Mouse (Mus musculus): ENCODE measurements around the gene Traf1. TPM values are rescaled to one million over a fixed set of nuclear protein-coding genes. Genes with fewer than 3 reads are reported as not detected.

The Traf1 gene
- polyA plus RNA-seq, 1 experiment, result 1.4 TPM

DNA sequence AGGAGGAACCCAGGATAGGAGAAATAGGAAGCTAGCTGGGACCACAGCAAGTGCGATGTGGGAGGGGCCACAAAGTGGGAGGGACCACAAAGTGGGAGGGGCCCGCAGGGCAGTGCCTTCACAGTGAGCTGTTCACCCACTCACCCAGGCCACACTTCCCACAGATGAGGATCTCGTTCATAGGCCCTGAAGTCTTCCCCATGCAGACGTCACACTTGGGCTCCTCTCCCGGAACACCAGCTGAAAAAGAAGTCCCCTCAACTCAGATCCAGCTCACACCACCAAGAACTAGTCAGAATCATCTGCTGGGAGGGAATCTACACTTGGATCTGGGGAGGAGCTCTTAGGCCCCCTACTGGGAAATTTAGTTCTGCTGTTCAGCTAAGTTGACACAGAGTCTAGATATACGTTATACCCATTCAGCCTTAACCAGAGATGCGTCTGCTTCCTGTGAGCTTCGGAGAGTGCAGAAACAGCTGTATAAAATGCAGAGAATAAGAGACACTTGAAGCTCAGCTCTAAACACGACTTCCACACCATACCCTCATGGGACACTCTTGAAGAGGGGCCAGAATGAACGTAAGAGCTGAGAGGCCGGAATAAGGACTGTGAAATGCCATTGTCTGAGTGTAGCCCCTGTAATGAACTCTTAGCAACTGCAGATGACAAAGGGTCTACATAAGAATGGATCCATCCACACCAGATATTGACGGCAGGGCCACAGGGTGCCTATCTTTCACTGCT lies 54.5 kb downstream of the Traf1 start:
- Histone ChIP-seq H3K27ac (ENCODE audit: insufficient read depth, low read length) (no peak overlapping the region), H3K4me1 (ENCODE audit: control insufficient read depth, insufficient read depth, low read length) (no peaks in the 10 kb centered on the region), H3K4me3 (ENCODE audit: insufficient read depth, low read length) (no peak overlapping the region)
- TF ChIP-seq POLR2A (IDR thresholded peaks at IDR 0.05; ENCODE audit: extremely low read depth, insufficient read depth, low read length), result no peak
- no peak for TF ChIP-seq CTCF (IDR thresholded peaks at IDR 0.05; ENCODE audit: extremely low read depth, insufficient read depth, low read length)

DNA sequence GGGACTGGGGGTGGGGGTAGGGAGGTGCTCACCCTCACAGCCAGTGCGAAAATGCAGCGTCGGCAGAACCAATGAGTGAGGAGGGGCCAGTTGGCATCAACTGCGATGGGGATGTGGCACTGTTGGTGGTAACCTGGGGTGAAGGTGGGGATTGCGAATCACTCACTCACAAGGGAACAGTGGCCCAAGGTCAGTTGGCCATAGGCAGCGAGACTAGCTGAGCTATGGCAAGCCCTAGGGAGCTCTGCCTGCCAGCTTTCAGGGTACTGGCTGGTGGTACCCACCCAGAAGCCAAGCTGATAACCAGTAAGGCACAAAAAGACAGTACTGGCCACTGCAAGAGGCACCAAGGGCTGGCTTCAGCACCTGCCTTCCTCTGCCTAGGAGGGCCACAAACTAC lies 55.1 kb downstream of the Traf1 start:
- TF ChIP-seq POLR2A (IDR thresholded peaks at IDR 0.05; ENCODE audit: extremely low read depth, insufficient read depth, low read length) (no peak), CTCF (IDR thresholded peaks at IDR 0.05; ENCODE audit: extremely low read depth, insufficient read depth, low read length) (no peak)
- Histone ChIP-seq H3K4me3 (ENCODE audit: insufficient read depth, low read length) (no peak overlapping the region), H3K4me1 (ENCODE audit: control insufficient read depth, insufficient read depth, low read length) (no peaks in the 10 kb centered on the region), H3K27ac (ENCODE audit: insufficient read depth, low read length) (no peak overlapping the region)

DNA sequence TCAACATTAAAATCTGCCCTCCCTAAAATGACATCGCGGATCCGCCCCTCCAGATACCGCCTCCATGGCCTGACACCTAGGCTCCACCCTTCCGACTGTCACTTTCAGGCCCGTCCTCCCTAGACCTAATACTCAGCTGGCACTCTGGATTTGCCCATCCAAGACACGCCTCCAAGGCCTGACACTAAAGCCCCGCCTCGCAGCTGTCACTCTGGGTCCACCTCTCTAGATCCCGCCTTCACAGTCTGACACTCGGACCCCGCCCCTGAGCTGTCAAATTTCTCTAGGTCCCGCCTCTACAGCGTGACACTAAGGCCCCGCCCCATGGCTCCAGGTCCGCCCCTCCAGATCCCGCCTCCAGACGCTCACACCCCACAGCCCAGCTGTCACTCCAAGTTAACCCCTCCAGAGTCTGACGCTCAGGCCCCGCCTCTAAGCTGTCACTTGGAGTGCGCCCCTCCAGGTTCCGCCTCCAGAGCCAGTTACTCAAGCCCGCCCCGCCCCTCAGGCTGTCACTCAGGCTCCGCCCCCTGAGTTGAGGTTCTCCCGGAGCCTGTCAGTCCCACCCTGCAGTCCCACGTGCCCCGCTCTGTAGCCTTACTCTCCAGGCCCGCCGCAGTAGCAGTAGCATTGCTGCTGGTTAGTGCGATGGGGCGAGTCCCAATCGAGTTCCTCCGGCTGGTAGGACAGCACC lies 56.6 kb downstream of the Traf1 start:
- TF ChIP-seq CTCF (IDR thresholded peaks at IDR 0.05; ENCODE audit: extremely low read depth, insufficient read depth, low read length), result no peak
- TF ChIP-seq POLR2A (IDR thresholded peaks at IDR 0.05; ENCODE audit: extremely low read depth, insufficient read depth, low read length), result peak; percentile 96
- H3K4me3 ChIP-seq (ENCODE audit: insufficient read depth, low read length), result peak overlapping the region; percentile 17
- no peaks in the 10 kb centered on the region for H3K4me1 ChIP-seq (ENCODE audit: control insufficient read depth, insufficient read depth, low read length)
- H3K27ac ChIP-seq (ENCODE audit: insufficient read depth, low read length), result no peak overlapping the region

DNA sequence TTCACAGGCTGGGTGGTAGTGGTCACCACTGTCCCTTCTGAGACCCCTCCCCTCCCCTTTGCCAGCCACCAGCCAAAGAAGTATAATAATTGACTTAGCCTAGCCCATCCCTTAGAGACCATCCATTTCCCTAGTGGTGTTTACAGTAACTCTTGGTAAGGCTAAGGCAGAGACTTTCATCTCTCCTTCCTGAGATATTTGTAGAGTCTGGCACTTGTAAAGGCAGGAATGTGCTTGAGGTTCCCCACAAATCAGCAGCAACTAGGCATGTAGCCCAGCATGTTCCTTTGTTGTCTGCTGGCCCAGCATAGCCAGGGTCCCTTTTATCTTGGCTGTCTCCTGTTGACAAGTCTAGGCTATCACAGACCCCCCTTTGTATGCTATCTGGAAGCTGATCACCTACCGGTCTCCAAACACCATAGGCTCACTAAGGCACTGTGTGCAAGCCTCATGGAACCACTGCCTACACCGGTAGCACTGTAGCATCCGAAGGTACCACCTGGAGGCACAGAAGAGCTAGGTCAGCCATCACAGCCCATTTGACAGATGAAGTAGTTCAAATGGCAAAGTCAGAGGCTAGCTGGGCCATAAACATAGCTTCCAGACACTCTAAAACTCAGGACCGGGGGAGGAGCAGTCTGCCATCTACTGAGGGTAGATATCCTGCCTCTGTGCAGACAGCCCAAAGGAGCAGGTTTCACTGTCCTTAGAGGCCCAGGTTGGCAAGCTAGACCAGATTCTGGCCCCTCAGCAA lies 57.7 kb downstream of the Traf1 start:
- Histone ChIP-seq H3K4me3 (ENCODE audit: insufficient read depth, low read length) (no peak overlapping the region), H3K27ac (ENCODE audit: insufficient read depth, low read length) (no peak overlapping the region), H3K4me1 (ENCODE audit: control insufficient read depth, insufficient read depth, low read length) (no peaks in the 10 kb centered on the region)
- TF ChIP-seq POLR2A (IDR thresholded peaks at IDR 0.05; ENCODE audit: extremely low read depth, insufficient read depth, low read length), result no peak

DNA sequence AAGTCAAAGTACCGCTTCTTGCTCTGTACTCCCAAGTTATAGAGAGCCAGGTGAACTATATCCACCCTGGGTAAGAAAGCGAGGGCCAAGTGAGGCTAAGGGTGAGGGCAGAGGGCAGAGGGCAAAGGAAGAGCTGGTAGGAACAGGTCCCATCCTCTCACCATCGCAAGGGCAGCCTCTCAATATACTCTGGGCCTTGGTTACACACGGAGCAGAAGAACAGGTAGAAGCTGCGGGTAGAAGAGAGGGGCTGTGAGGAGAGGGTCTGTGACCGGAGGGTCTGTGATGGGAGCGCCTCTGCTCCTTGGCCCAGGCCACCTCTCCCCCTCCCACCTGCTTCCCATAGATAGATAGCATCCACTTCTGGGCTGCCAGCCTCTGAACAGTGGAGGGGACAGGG lies 58.4 kb downstream of the Traf1 start:
- TF ChIP-seq POLR2A (IDR thresholded peaks at IDR 0.05; ENCODE audit: extremely low read depth, insufficient read depth, low read length) (no peak), CTCF (IDR thresholded peaks at IDR 0.05; ENCODE audit: extremely low read depth, insufficient read depth, low read length) (no peak)
- Histone ChIP-seq H3K27ac (ENCODE audit: insufficient read depth, low read length) (no peak overlapping the region), H3K4me3 (ENCODE audit: insufficient read depth, low read length) (no peak overlapping the region), H3K4me1 (ENCODE audit: control insufficient read depth, insufficient read depth, low read length) (no peaks in the 10 kb centered on the region)

DNA sequence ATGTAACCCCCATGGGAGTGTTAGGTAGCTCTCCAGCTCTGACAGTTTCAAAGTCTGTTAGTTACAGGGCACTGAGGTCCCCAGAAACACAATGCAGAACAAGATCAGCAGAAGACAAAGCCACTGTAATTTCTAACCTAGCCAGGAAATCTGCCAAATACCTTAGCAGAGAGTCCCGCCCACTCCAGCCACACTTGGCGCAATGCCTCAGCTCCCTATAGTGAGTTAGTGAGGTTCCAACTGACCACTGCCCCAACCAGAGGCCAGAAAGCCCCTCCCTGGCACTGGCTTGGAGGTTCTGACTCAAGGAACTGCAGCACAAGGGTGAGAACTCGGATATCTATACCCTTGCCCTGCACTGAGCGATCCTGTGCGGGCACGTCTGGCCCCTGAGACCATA lies 58.8 kb downstream of the Traf1 start:
- Histone ChIP-seq H3K4me3 (ENCODE audit: insufficient read depth, low read length) (no peak overlapping the region), H3K4me1 (ENCODE audit: control insufficient read depth, insufficient read depth, low read length) (no peaks in the 10 kb centered on the region), H3K27ac (ENCODE audit: insufficient read depth, low read length) (no peak overlapping the region)
- TF ChIP-seq POLR2A (IDR thresholded peaks at IDR 0.05; ENCODE audit: extremely low read depth, insufficient read depth, low read length) (no peak), CTCF (IDR thresholded peaks at IDR 0.05; ENCODE audit: extremely low read depth, insufficient read depth, low read length) (no peak)

DNA sequence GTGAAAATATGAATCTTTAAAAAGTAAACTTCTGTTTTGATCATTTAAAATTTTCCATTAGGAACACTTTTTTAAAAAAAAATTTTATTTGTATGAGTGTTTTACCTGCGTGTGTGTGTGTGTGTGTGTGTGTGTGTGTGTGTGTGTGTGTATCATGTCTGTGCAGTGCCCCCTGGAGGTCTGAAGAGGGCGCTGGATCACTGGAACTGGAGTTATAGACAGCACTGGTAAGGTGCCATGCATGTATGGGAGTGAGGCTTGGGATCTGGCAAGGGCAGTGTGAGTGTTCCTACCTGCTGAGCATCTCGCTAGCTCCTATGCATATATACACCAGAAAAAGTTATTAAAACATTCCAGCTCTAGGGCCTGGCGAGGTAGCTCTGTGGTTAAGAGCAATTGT lies 59.8 kb downstream of the Traf1 start:
- no peaks in the 10 kb centered on the region for H3K4me1 ChIP-seq (ENCODE audit: control insufficient read depth, insufficient read depth, low read length)
- no peak overlapping the region for H3K27ac ChIP-seq (ENCODE audit: insufficient read depth, low read length)
- TF ChIP-seq CTCF (IDR thresholded peaks at IDR 0.05; ENCODE audit: extremely low read depth, insufficient read depth, low read length) (no peak), POLR2A (IDR thresholded peaks at IDR 0.05; ENCODE audit: extremely low read depth, insufficient read depth, low read length) (no peak)
- H3K4me3 ChIP-seq (ENCODE audit: insufficient read depth, low read length), result no peak overlapping the region

DNA sequence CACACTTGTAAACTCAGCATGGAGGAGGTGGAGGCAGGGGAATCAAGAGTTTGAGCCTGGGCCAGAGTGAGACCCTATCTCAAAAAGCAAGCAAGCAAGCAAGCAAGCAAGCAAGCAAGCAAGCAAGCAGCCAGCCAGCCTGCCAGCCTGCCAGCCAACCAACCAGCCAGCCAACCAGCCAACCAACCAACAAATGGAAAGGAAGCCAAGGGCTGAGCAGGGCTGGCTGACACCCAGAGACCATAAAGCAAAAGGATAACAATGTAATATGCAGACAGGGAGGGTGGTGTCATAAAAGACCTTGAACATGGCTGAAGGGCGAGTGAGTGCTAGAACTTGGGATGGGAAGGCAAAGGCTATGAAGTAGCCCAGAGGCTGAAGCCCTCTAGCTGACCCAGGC lies 61.2 kb downstream of the Traf1 start:
- Histone ChIP-seq H3K27ac (ENCODE audit: insufficient read depth, low read length) (no peak overlapping the region), H3K4me3 (ENCODE audit: insufficient read depth, low read length) (no peak overlapping the region), H3K4me1 (ENCODE audit: control insufficient read depth, insufficient read depth, low read length) (no peaks in the 10 kb centered on the region)
- TF ChIP-seq CTCF (IDR thresholded peaks at IDR 0.05; ENCODE audit: extremely low read depth, insufficient read depth, low read length), result no peak
- TF ChIP-seq POLR2A (IDR thresholded peaks at IDR 0.05; ENCODE audit: extremely low read depth, insufficient read depth, low read length), result no peak

DNA sequence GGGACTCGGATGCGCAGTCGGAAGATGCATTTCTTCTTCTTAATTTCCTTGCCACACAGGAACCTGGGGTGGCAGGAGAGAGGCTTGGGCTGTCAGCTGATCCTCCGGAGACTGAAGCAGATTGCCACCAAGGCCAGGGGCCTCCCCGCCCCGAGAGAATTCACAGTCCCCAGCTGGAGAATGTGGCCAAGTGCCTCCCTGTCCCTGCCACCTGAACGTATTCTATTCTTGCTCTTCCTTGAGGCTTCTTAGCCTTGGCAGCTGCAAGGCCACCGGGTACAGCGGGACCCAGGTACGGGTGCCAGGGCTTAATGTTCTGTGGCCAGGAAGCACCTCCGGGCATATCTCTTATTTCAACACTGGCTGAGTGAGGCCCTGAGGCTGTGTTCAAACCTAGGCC lies 61.9 kb downstream of the Traf1 start:
- TF ChIP-seq CTCF (IDR thresholded peaks at IDR 0.05; ENCODE audit: extremely low read depth, insufficient read depth, low read length) (no peak), POLR2A (IDR thresholded peaks at IDR 0.05; ENCODE audit: extremely low read depth, insufficient read depth, low read length) (no peak)
- Histone ChIP-seq H3K4me1 (ENCODE audit: control insufficient read depth, insufficient read depth, low read length) (no peaks in the 10 kb centered on the region), H3K27ac (ENCODE audit: insufficient read depth, low read length) (no peak overlapping the region), H3K4me3 (ENCODE audit: insufficient read depth, low read length) (no peak overlapping the region)

Data from cortical plate, adult 2 months (tissue).